Mouse (Mus musculus): Measurements from ENCODE around the gene Rab25. TPM values are rescaled to one million over a fixed set of nuclear protein-coding genes. Genes with fewer than 3 reads are reported as not detected.
A peak's percentile ranks its signal among the peaks of the same experiment; 100 is the strongest.

Gene Rab25
- polyA plus RNA-seq, 1 experiment from 2014 or later: 0.29 TPM

MicroRNA genes within 50 kb of the gene (microRNA counts, 519-probe panel; counts per million panel counts)
- 342 counts per million, percentile 67 among the panel's probes with 10 or more counts for microRNA mmu-miR-1905

Small RNA genes within 50 kb of the gene (microRNA-seq; reads per million reads assigned to microRNA genes)
- gene Mir1905: not detected

Other genes starting within 250 kb of the Rab25 start
- 116 and 131 TPM in 2 replicates for gene Glmp, start 223.3 kb downstream of the Rab25 start, polyA plus RNA-seq (2016; fragmentation: Nextera tagmentation; extraction: Ambion mirVana)
- 1.6 and 2.0 TPM in 2 replicates for gene Tmem79, start 212.2 kb downstream of the Rab25 start, polyA plus RNA-seq (2016; fragmentation: Nextera tagmentation; extraction: Ambion mirVana)
- gene Smg5, start 212.0 kb downstream of the Rab25 start, polyA plus RNA-seq (2016; fragmentation: Nextera tagmentation; extraction: Ambion mirVana): 78.4 and 80.5 TPM in 2 replicates
- 2.0 and 2.3 TPM in 2 replicates for gene Paqr6, start 183.7 kb downstream of the Rab25 start, polyA plus RNA-seq (2016; fragmentation: Nextera tagmentation; extraction: Ambion mirVana)
- not detected in 2 replicates for gene Bglap3, start 175.6 kb downstream of the Rab25 start, polyA plus RNA-seq (2016; fragmentation: Nextera tagmentation; extraction: Ambion mirVana)
- gene Bglap2, start 169.6 kb downstream of the Rab25 start, polyA plus RNA-seq (2016; fragmentation: Nextera tagmentation; extraction: Ambion mirVana): not detected in 2 replicates
- gene Bglap, start 163.8 kb downstream of the Rab25 start, polyA plus RNA-seq (2016; fragmentation: Nextera tagmentation; extraction: Ambion mirVana): not detected in 2 replicates
- 75.9 and 79.7 TPM in 2 replicates for gene Pmf1, start 138.0 kb downstream of the Rab25 start, polyA plus RNA-seq (2016; fragmentation: Nextera tagmentation; extraction: Ambion mirVana)
- 24.1 and 28.0 TPM in 2 replicates for gene Slc25a44, start 123.2 kb downstream of the Rab25 start, polyA plus RNA-seq (2016; fragmentation: Nextera tagmentation; extraction: Ambion mirVana)
- 13.6 and 15.3 TPM in 2 replicates for gene Sema4a, start 87.1 kb downstream of the Rab25 start, polyA plus RNA-seq (2016; fragmentation: Nextera tagmentation; extraction: Ambion mirVana)
- gene Lmna, start 38.3 kb downstream of the Rab25 start, polyA plus RNA-seq (2016; fragmentation: Nextera tagmentation; extraction: Ambion mirVana): 27.6 and 27.9 TPM in 2 replicates
- 41.9 and 43.3 TPM in 2 replicates for gene Mex3a, start 15.9 kb downstream of the Rab25 start, polyA plus RNA-seq (2016; fragmentation: Nextera tagmentation; extraction: Ambion mirVana)
- 143 and 145 TPM in 2 replicates for gene Lamtor2, start 4.8 kb upstream of the Rab25 start, polyA plus RNA-seq (2016; fragmentation: Nextera tagmentation; extraction: Ambion mirVana)
- gene Ubqln4, start 5.5 kb upstream of the Rab25 start, polyA plus RNA-seq (2016; fragmentation: Nextera tagmentation; extraction: Ambion mirVana): 60.0 and 61.6 TPM in 2 replicates
- 149 and 157 TPM in 2 replicates for gene Ssr2, start 27.6 kb upstream of the Rab25 start, polyA plus RNA-seq (2016; fragmentation: Nextera tagmentation; extraction: Ambion mirVana)
- gene Arhgef2, start 57.7 kb upstream of the Rab25 start, polyA plus RNA-seq (2016; fragmentation: Nextera tagmentation; extraction: Ambion mirVana): 186 TPM in 2 replicates
- not detected in 2 replicates for gene Rxfp4, start 104.8 kb upstream of the Rab25 start, polyA plus RNA-seq (2016; fragmentation: Nextera tagmentation; extraction: Ambion mirVana)
- gene Khdc4, start 137.5 kb upstream of the Rab25 start, polyA plus RNA-seq (2016; fragmentation: Nextera tagmentation; extraction: Ambion mirVana): 120 and 124 TPM in 2 replicates
- gene Rit1, start 168.5 kb upstream of the Rab25 start, polyA plus RNA-seq (2016; fragmentation: Nextera tagmentation; extraction: Ambion mirVana): 44.6 and 49.1 TPM in 2 replicates
- 199 and 209 TPM in 2 replicates for gene Syt11, start 226.9 kb upstream of the Rab25 start, polyA plus RNA-seq (2016; fragmentation: Nextera tagmentation; extraction: Ambion mirVana)

Data from neural tube, embryonic 12.5 days (tissue).